In genomic region chr2:151626296-151626695, GRCm38 (mm10) we compare ENCODE assay signal across 32 mouse cellular contexts. TPM values are rescaled to one million over a fixed set of nuclear protein-coding genes. Genes with fewer than 3 reads are reported as not detected.
"Had no signal": no experiment of that assay in that cellular context is flagged by ENCODE, and none has a peak within 500 bp of the region (broad histone marks: within the 10 kb centered on the region; RNA-seq: fewer than 3 reads in every experiment).

No protein-coding gene starts in this region.

- H3K4me3 ChIP-seq: gastrocnemius, adult 2 months; heart, adult 2 months; heart, embryonic 13.5 days; heart, embryonic 15.5 days; hindbrain, embryonic 10.5 days; hindbrain, embryonic 12.5 days; intestine, embryonic 15.5 days; left cerebral cortex, adult 2 months; limb, embryonic 10.5 days; limb, embryonic 12.5 days; liver, embryonic 13.5 days; liver, embryonic 15.5 days had no signal

- H3K36me3 ChIP-seq: heart, embryonic 13.5 days; heart, embryonic 15.5 days; hindbrain, embryonic 10.5 days; hindbrain, embryonic 12.5 days; intestine, embryonic 15.5 days; limb, embryonic 10.5 days; limb, embryonic 12.5 days; liver, embryonic 13.5 days; liver, embryonic 15.5 days had no signal

- H3K27ac ChIP-seq: gastrocnemius, adult 2 months; heart, adult 2 months; heart, embryonic 13.5 days; heart, embryonic 15.5 days; hindbrain, embryonic 10.5 days; hindbrain, embryonic 12.5 days; hindbrain, embryonic 14.5 days; intestine, embryonic 15.5 days; left cerebral cortex, adult 2 months; limb, embryonic 10.5 days; limb, embryonic 12.5 days; liver, embryonic 13.5 days; liver, embryonic 15.5 days had no signal

- H3K9me3 ChIP-seq: heart, embryonic 13.5 days; heart, embryonic 15.5 days; hindbrain, embryonic 10.5 days; hindbrain, embryonic 12.5 days; intestine, embryonic 15.5 days; limb, embryonic 10.5 days; limb, embryonic 12.5 days; liver, embryonic 13.5 days; liver, embryonic 15.5 days had no signal

- H3K4me1 ChIP-seq: heart, embryonic 13.5 days; heart, embryonic 15.5 days; limb, embryonic 12.5 days; liver, embryonic 13.5 days; liver, embryonic 15.5 days had no signal

- H3K27me3 ChIP-seq: intestine, embryonic 15.5 days had no signal

- DNase-seq: gastrocnemius, adult 2 months; gastrocnemius, postnatal 10 days; gastrocnemius, postnatal 25 days; heart, adult 2 months; heart, postnatal 14 days; heart, postnatal 4 days; kidney, adult 18-20 months; kidney, adult 8-10 months; kidney, postnatal 10 days; kidney, postnatal 25 days; kidney, postnatal 4 days; liver; liver, embryonic 13.5 days had no signal

RNA-seq across cellular contexts. Expression of gene Snph, which starts 6.1 kb away (rescaled TPM):
- total RNA-seq: granulocyte monocyte progenitor cell, adult 5-6 weeks had no signal
- polyA plus RNA-seq: inflammation-experienced regulatory T-cells, adult 6 months; liver, embryonic 13.5 days had no signal

RNA-seq across cellular contexts. Expression of gene Rad21l, which starts 42.0 kb away (rescaled TPM):
- total RNA-seq: gastrocnemius, adult 2 months; gastrocnemius, postnatal 10 days; gastrocnemius, postnatal 25 days; gastrocnemius, postnatal 4 days; granulocyte monocyte progenitor cell, adult 5-6 weeks; heart, adult 2 months; heart, postnatal 14 days; heart, postnatal 4 days had no signal
- polyA plus RNA-seq: heart, adult 2 months; heart, embryonic 13.5 days; heart, embryonic 15.5 days; heart, postnatal 0 days; hindbrain, embryonic 10.5 days; hindbrain, embryonic 12.5 days; inflammation-experienced regulatory T-cells, adult 6 months; intestine, embryonic 15.5 days; intestine, postnatal 0 days; kidney, embryonic 14.5 days; kidney, embryonic 16.5 days; limb, embryonic 10.5 days; limb, embryonic 12.5 days; limb, embryonic 14.5 days; liver, embryonic 11.5 days; liver, embryonic 13.5 days; liver, embryonic 15.5 days had no signal

RNA-seq across cellular contexts. Expression of gene Sdcbp2, which starts 53.9 kb away (rescaled TPM):
- total RNA-seq: granulocyte monocyte progenitor cell, adult 5-6 weeks had no signal
- polyA plus RNA-seq: liver, embryonic 11.5 days had no signal
